14 mouse cellular contexts compared by ENCODE assay signal in the genomic region with DNA sequence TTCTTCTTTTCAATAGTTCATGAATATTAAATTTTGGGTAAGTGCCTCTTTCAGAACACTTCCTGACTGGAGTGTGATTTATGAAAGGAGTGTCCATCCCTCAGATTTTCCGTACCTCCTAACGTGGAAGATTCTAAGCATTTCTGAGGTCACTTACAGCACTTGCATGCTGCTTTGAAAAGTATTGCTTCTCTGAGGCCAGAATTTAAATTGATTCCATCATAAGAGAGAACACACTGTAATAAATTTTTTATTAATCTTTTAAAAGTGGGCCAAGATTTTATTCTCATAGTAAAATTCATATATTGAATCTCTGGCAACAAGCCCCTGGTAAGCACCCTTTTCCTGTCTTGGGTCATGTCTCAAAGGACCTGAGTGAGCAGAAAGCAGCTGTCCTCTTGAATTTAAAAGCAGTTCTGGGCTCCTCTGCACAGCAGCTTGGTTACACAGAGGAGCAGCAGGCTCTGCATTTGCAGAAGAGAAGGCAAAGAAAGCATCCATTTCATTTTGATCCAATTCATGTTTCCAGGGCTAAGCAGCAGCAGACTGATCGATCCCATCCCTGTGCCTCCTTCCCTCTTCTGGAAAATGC. TPM values are rescaled to one million over a fixed set of nuclear protein-coding genes. Genes with fewer than 3 reads are reported as not detected.
A peak's percentile ranks its signal among the peaks of the same experiment; 100 is the strongest.
DNase-seq lines count a peak whose midpoint lies in the region; ATAC-seq and TF ChIP-seq lines count a peak whose summit lies in the region.
"Had no signal": no experiment of that assay in that cellular context is flagged by ENCODE, and none has a peak within 500 bp of the region (broad histone marks: within the 10 kb centered on the region; RNA-seq: fewer than 3 reads in every experiment).

No protein-coding gene starts in this region.

- TF ChIP-seq CTCF in heart, postnatal 0 days (IDR thresholded peaks at IDR 0.05; ENCODE audit: low read depth): no peak
- TF ChIP-seq CTCF in kidney, postnatal 0 days (IDR thresholded peaks at IDR 0.05; ENCODE audit: low read depth): no peak
- no peak for TF ChIP-seq CTCF in embryonic fibroblast, embryonic 13.5 days (IDR thresholded peaks at IDR 0.05; ENCODE audit: borderline replicate concordance, insufficient read depth, low read length)

- H3K36me3 ChIP-seq in heart, postnatal 0 days (replicated peaks; ENCODE audit: control insufficient read depth, insufficient read depth, low read length): no peaks in the 10 kb centered on the region
- no peaks in the 10 kb centered on the region for H3K36me3 ChIP-seq in kidney, postnatal 0 days (ENCODE audit: insufficient read depth, low read length)
- no peaks in the 10 kb centered on the region for H3K36me3 ChIP-seq in kidney, embryonic 14.5 days (ENCODE audit: control insufficient read depth, insufficient read depth, low read length)
- H3K36me3 ChIP-seq: embryonic facial prominence, embryonic 12.5 days; hindbrain, embryonic 12.5 days; midbrain, embryonic 10.5 days had no signal

- no peaks in the 10 kb centered on the region for H3K4me1 ChIP-seq in heart, postnatal 0 days (ENCODE audit: control insufficient read depth, insufficient read depth)
- no peaks in the 10 kb centered on the region for H3K4me1 ChIP-seq in kidney, postnatal 0 days (replicated peaks; ENCODE audit: insufficient read depth, low read length)
- no peaks in the 10 kb centered on the region for H3K4me1 ChIP-seq in kidney, embryonic 14.5 days (ENCODE audit: control insufficient read depth, insufficient read depth, low read length)
- no peaks in the 10 kb centered on the region for H3K4me1 ChIP-seq in embryonic fibroblast, embryonic 13.5 days (ENCODE audit: control insufficient read depth, insufficient read depth, low read length)
- H3K4me1 ChIP-seq: embryonic facial prominence, embryonic 12.5 days; hindbrain, embryonic 12.5 days; midbrain, embryonic 10.5 days had no signal

- WGBS in heart, postnatal 0 days: 70% methylated on average over 3 of the region's 3 CpGs
- 54% methylated on average over 3 of the region's 3 CpGs for WGBS in kidney, postnatal 0 days
- WGBS in kidney, embryonic 14.5 days: 66% methylated on average over 3 of the region's 3 CpGs

- intact Hi-C loops in heart, postnatal 36 days (cut with DNase I): no loop called here

- TF ChIP-seq POLR2A in embryonic fibroblast, embryonic 13.5 days (IDR thresholded peaks at IDR 0.05; ENCODE audit: low read depth, low read length): no peak

- H3K27me3 ChIP-seq in heart, postnatal 0 days (ENCODE audit: control insufficient read depth, insufficient read depth, low read length): no peaks in the 10 kb centered on the region
- H3K27me3 ChIP-seq in kidney, postnatal 0 days (ENCODE audit: insufficient read depth, low read length): no peaks in the 10 kb centered on the region
- H3K27me3 ChIP-seq in kidney, embryonic 14.5 days (ENCODE audit: control insufficient read depth, insufficient read depth, low read length): no peaks in the 10 kb centered on the region
- H3K27me3 ChIP-seq: embryonic facial prominence, embryonic 12.5 days; hindbrain, embryonic 12.5 days had no signal

- no peak overlapping the region for H3K9ac ChIP-seq in heart, postnatal 0 days (replicated peaks; ENCODE audit: low read depth, low read length)
- no peak overlapping the region for H3K9ac ChIP-seq in kidney, postnatal 0 days (ENCODE audit: low read depth, low read length)
- H3K9ac ChIP-seq in kidney, embryonic 14.5 days (ENCODE audit: low read depth, low read length): no peak overlapping the region
- H3K9ac ChIP-seq: embryonic facial prominence, embryonic 12.5 days; hindbrain, embryonic 12.5 days; liver, postnatal 0 days had no signal

- H3K9me3 ChIP-seq in heart, postnatal 0 days (replicated peaks; ENCODE audit: control insufficient read depth, low read length): no peaks in the 10 kb centered on the region
- no peaks in the 10 kb centered on the region for H3K9me3 ChIP-seq in kidney, postnatal 0 days (replicated peaks; ENCODE audit: low read length)
- no peaks in the 10 kb centered on the region for H3K9me3 ChIP-seq in kidney, embryonic 14.5 days (ENCODE audit: control insufficient read depth, low read length)
- H3K9me3 ChIP-seq: embryonic facial prominence, embryonic 12.5 days; hindbrain, embryonic 12.5 days; midbrain, embryonic 10.5 days had no signal

- DNase-seq in heart, postnatal 0 days (ENCODE audit: low spot score): no peak
- DNase-seq in heart, postnatal 36 days: no peak
- peak; percentile 52 for DNase-seq in kidney, postnatal 0 days (ENCODE audit: low spot score)
- DNase-seq in brain, adult 2 months (ENCODE audit: low read depth, low spot score): peak; percentile 4
- DNase-seq in right cerebral cortex, adult 2 months (ENCODE audit: low spot score in 2 of 2): no peak
- DNase-seq: cerebellum, adult 11-12 months; gastrocnemius, postnatal 36 days; liver, postnatal 0 days; thymus, adult 18-20 months had no signal

- no peak for ATAC-seq in heart, postnatal 0 days (ENCODE audit: insufficient read depth, low read depth)
- ATAC-seq in kidney, postnatal 0 days (replicated peaks; ENCODE audit: low FRiP score, low read depth): no peak
- ATAC-seq in kidney, embryonic 14.5 days (ENCODE audit: low FRiP score, low TSS enrichment): no peak
- ATAC-seq: liver, postnatal 0 days had no signal

- H3K4me3 ChIP-seq in heart, postnatal 0 days (ENCODE audit: low read depth, low read length): no peak overlapping the region
- no peak overlapping the region for H3K4me3 ChIP-seq in kidney, postnatal 0 days (replicated peaks; ENCODE audit: low read depth, low read length)
- no peak overlapping the region for H3K4me3 ChIP-seq in kidney, embryonic 14.5 days (ENCODE audit: low read length)
- no peak overlapping the region for H3K4me3 ChIP-seq in embryonic fibroblast, embryonic 13.5 days (ENCODE audit: insufficient read depth, low read length)
- H3K4me3 ChIP-seq: embryonic facial prominence, embryonic 12.5 days; hindbrain, embryonic 12.5 days; midbrain, embryonic 10.5 days had no signal

- 0 out of 2 replicates have a peak overlapping the region, but pooled peaks have one; percentile 20 for H3K27ac ChIP-seq in heart, postnatal 0 days (ENCODE audit: low read depth)
- no peak overlapping the region for H3K27ac ChIP-seq in kidney, postnatal 0 days
- no peak overlapping the region for H3K27ac ChIP-seq in kidney, embryonic 14.5 days (ENCODE audit: low read depth, low read length)
- peak overlapping the region; percentile 30 for H3K27ac ChIP-seq in embryonic fibroblast, embryonic 13.5 days (ENCODE audit: insufficient read depth, low read length)
- H3K27ac ChIP-seq: embryonic facial prominence, embryonic 12.5 days; hindbrain, embryonic 12.5 days; midbrain, embryonic 10.5 days had no signal

- TF ChIP-seq EP300 in heart, postnatal 0 days (IDR thresholded peaks at IDR 0.05; ENCODE audit: low read depth): no peak

- no peak overlapping the region for H3K4me2 ChIP-seq in heart, postnatal 0 days (ENCODE audit: low read depth, low read length)
- no peak overlapping the region for H3K4me2 ChIP-seq in kidney, postnatal 0 days (ENCODE audit: low read length)
- no peak overlapping the region for H3K4me2 ChIP-seq in kidney, embryonic 14.5 days (replicated peaks; ENCODE audit: low read depth, low read length)
- H3K4me2 ChIP-seq: embryonic facial prominence, embryonic 12.5 days; hindbrain, embryonic 12.5 days had no signal

RNA-seq across cellular contexts. Expression of a gene that starts 46.9 kb away (rescaled TPM):
- 45.1 and 57.3 TPM in 2 replicates for total RNA-seq in heart, postnatal 0 days (2014; rRNA removed; ENCODE audit: low replicate concordance)
- 67.5 and 70.5 TPM in 2 replicates for polyA plus RNA-seq in heart, postnatal 0 days (2015; fragmentation: Nextera tagmentation; extraction: Ambion mirVana)
- total RNA-seq in heart, postnatal 36 days (2021): 100 to 1,000 TPM; 164 to 166 TPM
- 80.4 and 82.6 TPM in 2 replicates for polyA plus RNA-seq in kidney, postnatal 0 days (2015; fragmentation: Nextera tagmentation; extraction: Ambion mirVana)
- polyA plus RNA-seq in kidney, embryonic 14.5 days (2014; fragmentation: Nextera tagmentation; extraction: Ambion mirVana): 49.0 and 81.9 TPM in 2 replicates
- 116 and 118 TPM in 2 replicates for polyA plus RNA-seq in embryonic fibroblast, embryonic 13.5 days (2011; ENCODE audit: insufficient read length, low read depth, missing spikeins)

Comparison
In these comparisons a context has a peak if more than half of its experiments do, and no peak if none do; other contexts are left out.
1. DNase-seq: peak in kidney, postnatal 0 days (single experiment) and brain, adult 2 months (single experiment); none in heart, postnatal 0 days (single experiment), heart, postnatal 36 days (0 of 2) and right cerebral cortex, adult 2 months (0 of 2).
2. H3K27ac ChIP-seq: peak in heart, postnatal 0 days (single experiment) and embryonic fibroblast, embryonic 13.5 days (single experiment); none in kidney, postnatal 0 days (single experiment) and kidney, embryonic 14.5 days (single experiment).